ENCODE assay signal across 8 mouse cellular contexts in genomic region chr17:26933419-26933818, GRCm38 (mm10). TPM values are rescaled to one million over a fixed set of nuclear protein-coding genes. Genes with fewer than 3 reads are reported as not detected.
DNase-seq lines count a peak whose midpoint lies in the region; ATAC-seq and TF ChIP-seq lines count a peak whose summit lies in the region.

No protein-coding gene starts in this region.

- H3K4me1 ChIP-seq in heart, embryonic 13.5 days: peaks cover 33% of the 10 kb centered on the region
- no peaks in the 10 kb centered on the region for H3K4me1 ChIP-seq in ES-Bruce4 (ENCODE audit: control insufficient read depth, insufficient read depth, low read length)
- peaks cover under 1% of the 10 kb centered on the region; the same call in 1 of the 2 replicates for H3K4me1 ChIP-seq in forebrain, postnatal 0 days (ENCODE audit: insufficient read depth)

- H3K4me2 ChIP-seq in heart, embryonic 13.5 days: peak overlapping the region; percentile 87
- peak overlapping the region; percentile 75 for H3K4me2 ChIP-seq in forebrain, postnatal 0 days (ENCODE audit: low read depth)

- ATAC-seq in heart, embryonic 13.5 days (ENCODE audit: extremely low read depth, insufficient number of reproducible peaks, low FRiP score, low TSS enrichment): 0 out of 2 replicates have a peak, but pooled peaks have one; percentile 8
- no peak for ATAC-seq in forebrain, postnatal 0 days

- peak overlapping the region; percentile 87 for H3K27ac ChIP-seq in heart, embryonic 13.5 days (replicated peaks)
- no peak overlapping the region for H3K27ac ChIP-seq in ES-Bruce4 (ENCODE audit: insufficient read depth, low read length)
- peak overlapping the region; percentile 86 for H3K27ac ChIP-seq in forebrain, postnatal 0 days (ENCODE audit: low read depth, low read length)

- no peaks in the 10 kb centered on the region for H3K27me3 ChIP-seq in heart, embryonic 13.5 days (replicated peaks)
- H3K27me3 ChIP-seq in ES-Bruce4 (ENCODE audit: control insufficient read depth, insufficient read depth, low read length, poor library complexity, severe bottlenecking): no peaks in the 10 kb centered on the region
- H3K27me3 ChIP-seq in forebrain, postnatal 0 days (ENCODE audit: insufficient read depth, low read length): no peaks in the 10 kb centered on the region

- H3K9ac ChIP-seq in heart, embryonic 13.5 days: peak overlapping the region; percentile 87
- H3K9ac ChIP-seq in ES-Bruce4 (ENCODE audit: low read depth, poor library complexity, severe bottlenecking): peak overlapping the region; percentile 56
- peak overlapping the region; percentile 64 for H3K9ac ChIP-seq in forebrain, postnatal 0 days

- intact Hi-C loops in heart, postnatal 36 days (cut with DNase I): loop anchor here (5.0 kb wide), 1 partner anchor 94 kb away; the partner anchor contains the start of gene Bak1

- no peaks in the 10 kb centered on the region for H3K9me3 ChIP-seq in heart, embryonic 13.5 days
- no peaks in the 10 kb centered on the region for H3K9me3 ChIP-seq in ES-Bruce4 (replicated peaks; ENCODE audit: control insufficient read depth, insufficient read depth, low read length, poor library complexity, severe bottlenecking)
- no peaks in the 10 kb centered on the region for H3K9me3 ChIP-seq in forebrain, postnatal 0 days (ENCODE audit: low read length)

- TF ChIP-seq POLR2A in ES-Bruce4 (IDR thresholded peaks at IDR 0.05; ENCODE audit: insufficient read depth, low read length): no peak

- H3K4me3 ChIP-seq in heart, embryonic 13.5 days: peak overlapping the region; percentile 65
- H3K4me3 ChIP-seq in ES-Bruce4 (ENCODE audit: low read depth, low read length): peak overlapping the region; percentile 62
- peak overlapping the region; percentile 72 for H3K4me3 ChIP-seq in forebrain, postnatal 0 days (ENCODE audit: low read depth, low read length)

- TF ChIP-seq EP300 in ES-Bruce4 (IDR thresholded peaks at IDR 0.05; ENCODE audit: insufficient read depth, low read depth, low read length): no peak

- DNase-seq in heart, postnatal 36 days: no peak
- no peak for DNase-seq in forebrain, postnatal 0 days
- DNase-seq in lung, postnatal 36 days: peak; percentile 36
- DNase-seq in layer of hippocampus, postnatal 36 days: no peak
- DNase-seq in ovary, adult 18-20 months (ENCODE audit: low spot score): no peak
- no peak for DNase-seq in MN1 (ENCODE audit: low spot score)

- 6% methylated on average over 13 of the region's 13 CpGs for WGBS in heart, embryonic 13.5 days
- 8% methylated on average over 12 of the region's 13 CpGs for WGBS in forebrain, postnatal 0 days

- TF ChIP-seq CTCF in ES-Bruce4 (IDR thresholded peaks at IDR 0.05; ENCODE audit: low read depth, low read length): no peak
- no peak; the same call in 1 of the 2 replicates for TF ChIP-seq CTCF in forebrain, postnatal 0 days (IDR thresholded peaks at IDR 0.05; ENCODE audit: low read depth)

- H3K36me3 ChIP-seq in heart, embryonic 13.5 days: peaks cover 70% of the 10 kb centered on the region
- H3K36me3 ChIP-seq in ES-Bruce4 (ENCODE audit: control insufficient read depth, insufficient read depth, low read length, poor library complexity, severe bottlenecking): peaks cover 26% of the 10 kb centered on the region
- peaks cover 28% of the 10 kb centered on the region for H3K36me3 ChIP-seq in forebrain, postnatal 0 days (ENCODE audit: insufficient read depth)

RNA-seq across cellular contexts. Expression of gene Phf1, which starts 0.6 kb away (rescaled TPM):
- polyA plus RNA-seq in heart, embryonic 13.5 days (2015; fragmentation: Nextera tagmentation; extraction: Ambion mirVana): 8.4 and 9.2 TPM in 2 replicates
- total RNA-seq in heart, postnatal 36 days (2021): 10 to 100 TPM; 13.9 to 14.5 TPM
- polyA plus RNA-seq in ES-Bruce4 (2011; ENCODE audit: insufficient read depth, insufficient read length, low read depth, missing spikeins): 7.8 and 8.7 TPM in 2 replicates
- 35.4 and 38.9 TPM in 2 replicates for total RNA-seq in forebrain, postnatal 0 days (2014; rRNA removed)
- 20.4 and 24.1 TPM in 2 replicates for polyA plus RNA-seq in forebrain, postnatal 0 days (2015; fragmentation: Nextera tagmentation; extraction: Ambion mirVana)
- total RNA-seq in layer of hippocampus, postnatal 36 days (2021): 10 to 100 TPM; 28.8 to 30.0 TPM

RNA-seq across cellular contexts. Expression of gene Cuta, which starts 6.0 kb away (rescaled TPM):
- polyA plus RNA-seq in heart, embryonic 13.5 days (2015; fragmentation: Nextera tagmentation; extraction: Ambion mirVana): 152 and 169 TPM in 2 replicates
- total RNA-seq in heart, postnatal 36 days (2021): 10 to 100 TPM; 86.2 to 90.3 TPM
- polyA plus RNA-seq in ES-Bruce4 (2011; ENCODE audit: insufficient read depth, insufficient read length, low read depth, missing spikeins): 58.9 and 63.0 TPM in 2 replicates
- total RNA-seq in forebrain, postnatal 0 days (2014; rRNA removed): 44.4 and 44.9 TPM in 2 replicates
- 147 and 158 TPM in 2 replicates for polyA plus RNA-seq in forebrain, postnatal 0 days (2015; fragmentation: Nextera tagmentation; extraction: Ambion mirVana)
- 100 to 1,000 TPM in 1 of 2 experiments, 10 to 100 TPM in 1; 99.3 to 104 TPM for total RNA-seq in layer of hippocampus, postnatal 36 days (2021)

RNA-seq across cellular contexts. Expression of gene Syngap1, which starts 7.6 kb away (rescaled TPM):
- polyA plus RNA-seq in heart, embryonic 13.5 days (2015; fragmentation: Nextera tagmentation; extraction: Ambion mirVana): 1.3 and 2.0 TPM in 2 replicates
- total RNA-seq in heart, postnatal 36 days (2021): 1 to 10 TPM; 4.1 to 6.4 TPM
- 23.5 and 24.5 TPM in 2 replicates for polyA plus RNA-seq in ES-Bruce4 (2011; ENCODE audit: insufficient read depth, insufficient read length, low read depth, missing spikeins)
- total RNA-seq in forebrain, postnatal 0 days (2014; rRNA removed): 84.2 and 85.2 TPM in 2 replicates
- 3.1 and 5.0 TPM in 2 replicates for polyA plus RNA-seq in forebrain, postnatal 0 days (2015; fragmentation: Nextera tagmentation; extraction: Ambion mirVana)
- total RNA-seq in layer of hippocampus, postnatal 36 days (2021): 100 to 1,000 TPM; 449 to 485 TPM

RNA-seq across cellular contexts. Expression of gene Kifc5b, which starts 16.5 kb away (rescaled TPM):
- polyA plus RNA-seq in heart, embryonic 13.5 days (2015; fragmentation: Nextera tagmentation; extraction: Ambion mirVana): 6.3 and 7.0 TPM in 2 replicates
- under 1 TPM; 0.44 to 0.95 TPM for total RNA-seq in heart, postnatal 36 days (2021)
- polyA plus RNA-seq in ES-Bruce4 (2011; ENCODE audit: insufficient read depth, insufficient read length, low read depth, missing spikeins): 43.0 and 43.2 TPM in 2 replicates
- 1.0 and 3.3 TPM in 2 replicates for total RNA-seq in forebrain, postnatal 0 days (2014; rRNA removed)
- polyA plus RNA-seq in forebrain, postnatal 0 days (2015; fragmentation: Nextera tagmentation; extraction: Ambion mirVana): 0.74 and 1.5 TPM in 2 replicates
- 1 to 10 TPM; 3.2 to 4.0 TPM for total RNA-seq in layer of hippocampus, postnatal 36 days (2021)

RNA-seq across cellular contexts. Expression of gene Zbtb9, which starts 39.5 kb away (rescaled TPM):
- 9.1 and 9.8 TPM in 2 replicates for polyA plus RNA-seq in heart, embryonic 13.5 days (2015; fragmentation: Nextera tagmentation; extraction: Ambion mirVana)
- total RNA-seq in heart, postnatal 36 days (2021): 1 to 10 TPM; 2.1 to 2.6 TPM
- polyA plus RNA-seq in ES-Bruce4 (2011; ENCODE audit: insufficient read depth, insufficient read length, low read depth, missing spikeins): 11.0 and 12.4 TPM in 2 replicates
- 20.9 and 22.5 TPM in 2 replicates for total RNA-seq in forebrain, postnatal 0 days (2014; rRNA removed)
- 4.2 and 6.8 TPM in 2 replicates for polyA plus RNA-seq in forebrain, postnatal 0 days (2015; fragmentation: Nextera tagmentation; extraction: Ambion mirVana)
- total RNA-seq in layer of hippocampus, postnatal 36 days (2021): 10 to 100 TPM; 15.0 to 15.6 TPM

Comparison
In these comparisons a context has a peak if more than half of its experiments do, and no peak if none do; other contexts are left out.
1. RNA of gene Syngap1, which starts 7.6 kb away (total RNA-seq): 449 to 485 TPM in layer of hippocampus, postnatal 36 days and 84.2 to 85.2 TPM in forebrain, postnatal 0 days; 4.1 to 6.4 TPM in heart, postnatal 36 days; every median in the first group is over 10 times any median in the second.
2. Peak in every context shown above with its lines, with median percentiles within 50 percentile points of each other: H3K4me3 ChIP-seq and H3K9ac ChIP-seq.